ENCODE assay signal across 9 mouse cellular contexts in genomic region chr7:35042759-35043217, GRCm38 (mm10). TPM values are rescaled to one million over a fixed set of nuclear protein-coding genes. Genes with fewer than 3 reads are reported as not detected.
DNase-seq lines count a peak whose midpoint lies in the region; ATAC-seq and TF ChIP-seq lines count a peak whose summit lies in the region.
"Had no signal": no experiment of that assay in that cellular context is flagged by ENCODE, and none has a peak within 500 bp of the region (broad histone marks: within the 10 kb centered on the region; RNA-seq: fewer than 3 reads in every experiment).

No protein-coding gene starts in this region.

- no peaks in the 10 kb centered on the region for H3K27me3 ChIP-seq in liver, postnatal 0 days (ENCODE audit: insufficient read depth, low read length)
- no peaks in the 10 kb centered on the region for H3K27me3 ChIP-seq in liver, embryonic 11.5 days (replicated peaks; ENCODE audit: control insufficient read depth, insufficient read depth, low read length)
- H3K27me3 ChIP-seq in neural tube, embryonic 15.5 days (replicated peaks) = no peaks in the 10 kb centered on the region
- H3K27me3 ChIP-seq in midbrain, embryonic 13.5 days = no peaks in the 10 kb centered on the region

- TF ChIP-seq CTCF in liver, postnatal 0 days (IDR thresholded peaks at IDR 0.05; ENCODE audit: low read depth) = no peak

- peak; percentile 29; the same call in 1 of the 2 replicates for ATAC-seq in cerebellum, adult (ENCODE audit: insufficient number of reproducible peaks, low FRiP score, low TSS enrichment)
- 0 out of 2 replicates have a peak, but pooled peaks have one; percentile 23 for ATAC-seq in liver, postnatal 0 days
- ATAC-seq in liver, embryonic 11.5 days (replicated peaks; ENCODE audit: low FRiP score) = no peak
- 0 out of 2 replicates have a peak, but pooled peaks have one; percentile 26 for ATAC-seq in neural tube, embryonic 15.5 days (ENCODE audit: low FRiP score)
- ATAC-seq in midbrain, embryonic 13.5 days = no peak

- H3K4me2 ChIP-seq in liver, postnatal 0 days (ENCODE audit: low read depth, low read length) = no peak overlapping the region
- H3K4me2 ChIP-seq in liver, embryonic 11.5 days = no peak overlapping the region
- H3K4me2 ChIP-seq in neural tube, embryonic 15.5 days = no peak overlapping the region
- no peak overlapping the region for H3K4me2 ChIP-seq in midbrain, embryonic 13.5 days (replicated peaks)

- DNase-seq in cerebellum, postnatal 4 days (ENCODE audit: low spot score in 2 of 2) = no peak
- no peak for DNase-seq in liver, postnatal 0 days
- DNase-seq in liver, embryonic 11.5 days (ENCODE audit: low spot score) = no peak
- peak; percentile 22 for DNase-seq in hindlimb bud, embryonic 11.5 days (ENCODE audit: extremely low spot score, low read depth, low spot score)
- no peak for DNase-seq in urinary bladder, postnatal 14 days (ENCODE audit: low spot score)
- DNase-seq: thymus, postnatal 25 days had no signal

- WGBS in liver, postnatal 0 days (ENCODE audit: insufficient replicate concordance) = 88% methylated on average over 5 of the region's 5 CpGs
- WGBS in liver, embryonic 11.5 days = 90% methylated on average over 5 of the region's 5 CpGs
- 92% methylated on average over 5 of the region's 5 CpGs for WGBS in neural tube, embryonic 15.5 days
- 82% methylated on average over 5 of the region's 5 CpGs for WGBS in midbrain, embryonic 13.5 days

- H3K4me3 ChIP-seq in liver, postnatal 0 days (ENCODE audit: low read depth, low read length) = no peak overlapping the region
- no peak overlapping the region for H3K4me3 ChIP-seq in liver, embryonic 11.5 days (ENCODE audit: low read depth, low read length)
- no peak overlapping the region for H3K4me3 ChIP-seq in neural tube, embryonic 15.5 days (replicated peaks)
- no peak overlapping the region for H3K4me3 ChIP-seq in midbrain, embryonic 13.5 days (replicated peaks)

- no peak overlapping the region for H3K27ac ChIP-seq in liver, postnatal 0 days (ENCODE audit: low read depth)
- no peak overlapping the region for H3K27ac ChIP-seq in liver, embryonic 11.5 days (ENCODE audit: low read depth, low read length)
- no peak overlapping the region for H3K27ac ChIP-seq in neural tube, embryonic 15.5 days (replicated peaks)
- H3K27ac ChIP-seq in midbrain, embryonic 13.5 days = no peak overlapping the region

- H3K4me1 ChIP-seq in liver, postnatal 0 days (ENCODE audit: insufficient read depth) = peaks cover 20% of the 10 kb centered on the region; the same call in 1 of the 2 replicates
- no peaks in the 10 kb centered on the region for H3K4me1 ChIP-seq in liver, embryonic 11.5 days (replicated peaks; ENCODE audit: control insufficient read depth, insufficient read depth, low read length)
- peaks cover 4% of the 10 kb centered on the region; the same call in 1 of the 2 replicates for H3K4me1 ChIP-seq in neural tube, embryonic 15.5 days
- H3K4me1 ChIP-seq in midbrain, embryonic 13.5 days (replicated peaks) = 0 out of 2 replicates have a peak, but pooled peaks cover 3% of the 10 kb centered on the region

- no peak overlapping the region for H3K9ac ChIP-seq in liver, postnatal 0 days (replicated peaks)
- H3K9ac ChIP-seq in liver, embryonic 11.5 days (ENCODE audit: low read depth, low read length) = no peak overlapping the region
- H3K9ac ChIP-seq in neural tube, embryonic 15.5 days (replicated peaks) = no peak overlapping the region
- no peak overlapping the region for H3K9ac ChIP-seq in midbrain, embryonic 13.5 days (replicated peaks)

- no peaks in the 10 kb centered on the region for H3K9me3 ChIP-seq in liver, postnatal 0 days (ENCODE audit: low read length)
- no peaks in the 10 kb centered on the region for H3K9me3 ChIP-seq in liver, embryonic 11.5 days (ENCODE audit: control insufficient read depth, low read length)
- no peaks in the 10 kb centered on the region for H3K9me3 ChIP-seq in neural tube, embryonic 15.5 days (replicated peaks)
- H3K9me3 ChIP-seq in midbrain, embryonic 13.5 days = no peaks in the 10 kb centered on the region

- no peak for TF ChIP-seq EP300 in liver, postnatal 0 days (IDR thresholded peaks at IDR 0.05; ENCODE audit: low read depth)

- H3K36me3 ChIP-seq in liver, postnatal 0 days (replicated peaks; ENCODE audit: insufficient read depth, low read length) = peaks cover 48% of the 10 kb centered on the region
- H3K36me3 ChIP-seq in liver, embryonic 11.5 days (ENCODE audit: control insufficient read depth, insufficient read depth, low read length) = peaks cover 17% of the 10 kb centered on the region
- peaks cover 33% of the 10 kb centered on the region for H3K36me3 ChIP-seq in neural tube, embryonic 15.5 days
- H3K36me3 ChIP-seq in midbrain, embryonic 13.5 days = peaks cover 59% of the 10 kb centered on the region

RNA-seq across cellular contexts. Expression of gene Cebpg, which starts 13.6 kb away (rescaled TPM):
- 30.8 and 35.2 TPM in 2 replicates for polyA plus RNA-seq in liver, postnatal 0 days (2015; fragmentation: Nextera tagmentation; extraction: Ambion mirVana)
- 25.6 and 26.2 TPM in 2 replicates for polyA plus RNA-seq in liver, embryonic 11.5 days (2014; fragmentation: Nextera tagmentation; extraction: Ambion mirVana)
- 27.5 and 29.5 TPM in 2 replicates for polyA plus RNA-seq in neural tube, embryonic 15.5 days (2015; fragmentation: Nextera tagmentation; extraction: Ambion mirVana)
- polyA plus RNA-seq in midbrain, embryonic 13.5 days (2015; fragmentation: Nextera tagmentation; extraction: Ambion mirVana) = 42.4 and 46.1 TPM in 2 replicates

Comparison
In these comparisons a context has a peak if more than half of its experiments do, and no peak if none do; other contexts are left out.
1. ATAC-seq: peak in cerebellum, adult (single experiment), liver, postnatal 0 days (single experiment) and neural tube, embryonic 15.5 days (single experiment); none in liver, embryonic 11.5 days (single experiment) and midbrain, embryonic 13.5 days (single experiment).